Mouse (Mus musculus) C2C12 (cell line): ENCODE data around the gene Fbxw4. TPM values are rescaled to one million over a fixed set of nuclear protein-coding genes. Genes with fewer than 3 reads are reported as not detected.
"Not testable (repeated sequence)": the region's sequence is repeated elsewhere in the genome, so short reads cannot be mapped to it uniquely, and the experiment has no call there.

Experiments used
- H3K27me3 ChIP-seq: one replicate; pipeline ENCODE4 v1.6.1; 2011; ENCODE audit not compliant: control insufficient read depth, insufficient read depth, insufficient read length
- H3K36me3 ChIP-seq: one replicate; pipeline ENCODE4 v1.6.1; 2011; ENCODE audit not compliant: control insufficient read depth, insufficient read depth
- H3K4me3 ChIP-seq: one replicate; pipeline ENCODE4 v1.5.1; 2011; ENCODE audit warnings: mild to moderate bottlenecking, control low read depth; ENCODE audit not compliant: poor library complexity, insufficient read depth, severe bottlenecking
- H3K79me2 ChIP-seq: one replicate; pipeline ENCODE4 v1.6.1; 2011; ENCODE audit not compliant: control insufficient read depth, insufficient read depth
- H3K79me3 ChIP-seq: one replicate; pipeline ENCODE4 v1.6.1; 2011; ENCODE audit warnings: low read depth, control low read depth
- H3ac ChIP-seq: one replicate; pipeline ENCODE3; 2011; ENCODE audit warnings: low read depth; ENCODE audit not compliant: control insufficient read depth, insufficient read length
- CEBPB ChIP-seq: IDR thresholded peaks from one replicate; pipeline ENCODE4 v1.6.1; 2011; ENCODE audit warnings: low read depth, mild to moderate bottlenecking, control low read depth, moderate library complexity
- CTCF ChIP-seq: IDR thresholded peaks from one replicate; pipeline ENCODE4 v1.5.1; 2011; ENCODE audit not compliant: control insufficient read depth, insufficient read depth, insufficient read length
- FOSL1 ChIP-seq: IDR thresholded peaks from one replicate; pipeline ENCODE4 v1.8.0; 2011; ENCODE audit warnings: mild to moderate bottlenecking, low read length; ENCODE audit not compliant: poor library complexity, insufficient read depth, severe bottlenecking
- MAX ChIP-seq: IDR thresholded peaks from one replicate; pipeline ENCODE4 v1.6.1; 2011; ENCODE audit warnings: mild to moderate bottlenecking, control low read depth
- MYOD1 ChIP-seq: IDR thresholded peaks from one replicate; pipeline ENCODE4 v1.6.1; 2011; ENCODE audit warnings: low read depth; ENCODE audit not compliant: control insufficient read depth, insufficient read length
- MYOG ChIP-seq: IDR thresholded peaks from one replicate; pipeline ENCODE4 v1.6.1; 2011; ENCODE audit not compliant: control insufficient read depth, insufficient read length; ENCODE audit errors: extremely low read depth
- USF1 ChIP-seq: IDR thresholded peaks from one replicate; pipeline ENCODE4 v1.6.1; 2011; ENCODE audit warnings: low read depth, mild to moderate bottlenecking, control low read depth, moderate library complexity
- polyA plus RNA-seq: library from polyadenylated mRNA; unstranded; fragments of >200 nt; fragmentation: generic; extraction: Trizol; gene quantifications from one replicate; pipeline ENCODE4 v1.2.1, GENCODE M21; 2012; ENCODE audit warnings: missing spikeins

Fbxw4 gene
- polyA plus RNA-seq, 1 experiment: 19.3 TPM

DNA sequence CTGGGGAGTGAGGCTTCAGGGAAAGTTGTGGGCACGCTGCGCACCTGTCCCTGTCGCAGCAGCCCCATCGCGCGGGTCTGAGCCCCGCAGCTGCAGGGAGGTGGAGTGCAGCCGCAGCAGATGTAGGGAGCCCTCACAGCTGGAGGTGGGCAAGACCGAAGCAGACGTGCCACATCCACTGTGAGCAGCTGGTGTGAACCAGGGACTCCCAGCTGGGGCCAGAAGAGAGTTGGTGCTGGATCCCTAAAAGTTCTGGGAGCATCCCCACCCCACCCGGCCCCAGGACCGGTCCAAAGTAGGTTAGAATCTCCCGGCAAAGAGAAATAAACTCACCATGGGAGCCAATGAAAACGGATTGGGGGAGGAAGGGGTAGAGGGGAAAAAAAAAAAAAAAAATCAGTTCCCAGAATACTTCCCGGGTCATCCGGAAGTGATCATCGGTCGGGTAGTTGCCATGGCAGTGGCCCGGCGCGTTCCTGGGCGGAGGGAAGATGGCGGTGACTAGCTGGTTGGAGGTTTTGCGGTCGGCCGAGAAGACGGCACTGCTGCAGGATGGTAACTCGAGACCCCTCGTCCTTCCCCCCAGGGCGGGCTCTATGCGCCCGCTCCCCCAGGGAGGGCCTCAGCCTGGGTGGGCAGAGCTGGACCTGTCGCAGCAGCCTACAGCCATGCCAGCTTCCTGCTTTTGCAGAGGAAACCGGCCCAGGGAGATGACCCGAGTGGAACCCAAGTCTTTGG, 99.8 kb downstream of the Fbxw4 start, which contains the start of the genes Poll and Gm17018:
TSS of gene Poll (minus strand) at position 379 of the 738 bp plus-strand sequence.
TSS of gene Gm17018 (plus strand) at position 463 of the 738 bp plus-strand sequence.
- H3K27me3 ChIP-seq: no peaks in the 10 kb centered on the region
- peaks cover 9% of the 10 kb centered on the region for H3K79me2 ChIP-seq
- H3ac ChIP-seq: peak within 1 kb of the TSS; percentile 82
- TF ChIP-seq CEBPB (no peak), FOSL1 (no peak), MYOG (no peak), CTCF (no peak), USF1 (no peak), MYOD1 (no peak), MAX (no peak)
- H3K4me3 ChIP-seq: peak within 1 kb of the TSS; percentile 71
- peaks cover 7% of the 10 kb centered on the region for H3K36me3 ChIP-seq
- H3K79me3 ChIP-seq: no peaks in the 10 kb centered on the region

DNA sequence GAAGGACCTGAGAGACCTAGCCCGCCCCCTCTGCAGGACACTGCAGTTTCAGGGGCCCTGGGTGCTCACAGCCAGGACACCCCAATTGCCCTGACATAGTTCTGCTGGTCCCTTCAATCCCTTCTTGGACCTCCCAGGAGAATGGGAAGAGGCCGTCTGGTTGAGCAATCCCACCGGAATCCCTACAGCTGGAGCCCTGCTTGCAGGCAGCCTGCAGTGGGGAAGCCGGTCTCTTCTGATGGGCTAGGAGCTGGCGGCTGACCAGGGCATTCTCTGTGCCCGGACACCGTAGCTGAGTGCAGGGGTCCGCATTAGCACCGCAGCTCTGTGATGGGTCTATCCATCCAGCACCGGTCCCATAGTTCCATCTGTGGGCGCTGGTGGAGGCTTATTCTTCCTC, 106.0 kb downstream of the Fbxw4 start:
- Histone ChIP-seq H3K27me3 (no peaks in the 10 kb centered on the region), H3K4me3 (no peak overlapping the region), H3K36me3 (peaks cover 25% of the 10 kb centered on the region), H3K79me2 (no peaks in the 10 kb centered on the region), H3ac (no peak overlapping the region), H3K79me3 (no peaks in the 10 kb centered on the region)
- TF ChIP-seq MAX: no peak
- no peak for TF ChIP-seq CEBPB
- no peak for TF ChIP-seq FOSL1
- no peak for TF ChIP-seq MYOG
- no peak for TF ChIP-seq CTCF
- no peak for TF ChIP-seq MYOD1
- no peak for TF ChIP-seq USF1

- H3ac ChIP-seq: no peak overlapping the region
- H3K79me3 ChIP-seq: no peaks in the 10 kb centered on the region
- TF ChIP-seq MYOG: no peak
- no peak for TF ChIP-seq CEBPB
- no peak for TF ChIP-seq FOSL1
- no peak for TF ChIP-seq MYOD1
- TF ChIP-seq CTCF: no peak
- H3K79me2 ChIP-seq: no peaks in the 10 kb centered on the region
- peaks cover 18% of the 10 kb centered on the region for H3K36me3 ChIP-seq
- no peaks in the 10 kb centered on the region for H3K27me3 ChIP-seq
- H3K4me3 ChIP-seq: no peak overlapping the region
Observed at GRCm38 (mm10) chr19:45552187-45552586, 107.9 kb downstream of the Fbxw4 start.

- no peaks in the 10 kb centered on the region for H3K79me3 ChIP-seq
- H3K4me3 ChIP-seq: no peak overlapping the region
- peaks cover 15% of the 10 kb centered on the region for H3K36me3 ChIP-seq
- no peak overlapping the region for H3ac ChIP-seq
- H3K79me2 ChIP-seq: no peaks in the 10 kb centered on the region
- H3K27me3 ChIP-seq: no peaks in the 10 kb centered on the region
- TF ChIP-seq CTCF: no peak
- TF ChIP-seq MYOD1: no peak
- no peak for TF ChIP-seq MYOG
- no peak for TF ChIP-seq USF1
- TF ChIP-seq FOSL1: no peak
- no peak for TF ChIP-seq MAX
- TF ChIP-seq CEBPB: no peak
Observed at GRCm38 (mm10) chr19:45549948-45550347, 110.2 kb downstream of the Fbxw4 start.

DNA sequence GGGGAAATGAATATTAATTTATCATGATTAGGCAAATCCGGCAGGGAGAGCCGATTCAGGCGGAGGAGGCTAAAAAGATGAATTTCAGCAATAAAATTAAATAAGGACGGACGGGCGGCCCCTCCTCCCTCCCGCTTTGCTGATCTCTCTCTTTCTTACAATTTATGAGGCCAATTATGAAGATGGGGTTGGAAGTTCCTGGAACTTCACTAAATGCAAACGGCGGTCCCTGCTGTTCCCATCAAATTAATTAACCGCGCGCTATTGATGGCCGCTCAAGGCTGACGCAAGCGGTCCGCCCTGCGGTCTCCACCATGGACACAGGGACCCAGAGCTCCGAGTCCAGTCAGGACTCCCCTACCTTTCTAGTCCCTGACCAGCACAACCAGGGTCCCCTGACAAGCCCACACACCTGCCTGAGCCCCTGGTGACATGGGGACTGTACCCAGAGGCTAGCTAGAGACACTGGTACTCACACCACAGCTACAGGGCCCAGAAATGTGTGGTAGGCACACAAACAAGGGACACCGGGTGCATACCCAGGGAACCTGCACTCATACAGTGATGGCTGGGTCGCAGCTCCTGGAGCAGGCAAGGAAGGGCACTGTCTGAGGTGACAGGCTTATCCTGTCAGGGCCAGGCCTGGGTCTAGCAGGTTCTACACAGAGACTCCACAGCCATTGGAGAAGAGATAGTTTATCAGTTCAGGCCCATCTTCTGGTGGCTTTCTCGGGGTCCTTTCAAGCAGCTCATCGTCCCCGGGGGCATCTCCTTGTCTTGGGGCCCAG, 110.8 kb downstream of the Fbxw4 start:
- Histone ChIP-seq H3K36me3 (peaks cover 11% of the 10 kb centered on the region), H3K79me3 (no peaks in the 10 kb centered on the region), H3K4me3 (no peak overlapping the region), H3K79me2 (no peaks in the 10 kb centered on the region), H3ac (no peak overlapping the region), H3K27me3 (no peaks in the 10 kb centered on the region)
- TF ChIP-seq FOSL1 (no peak), CTCF (no peak), CEBPB (no peak), MAX (no peak), MYOD1 (no peak), MYOG (no peak), USF1 (no peak)

DNA sequence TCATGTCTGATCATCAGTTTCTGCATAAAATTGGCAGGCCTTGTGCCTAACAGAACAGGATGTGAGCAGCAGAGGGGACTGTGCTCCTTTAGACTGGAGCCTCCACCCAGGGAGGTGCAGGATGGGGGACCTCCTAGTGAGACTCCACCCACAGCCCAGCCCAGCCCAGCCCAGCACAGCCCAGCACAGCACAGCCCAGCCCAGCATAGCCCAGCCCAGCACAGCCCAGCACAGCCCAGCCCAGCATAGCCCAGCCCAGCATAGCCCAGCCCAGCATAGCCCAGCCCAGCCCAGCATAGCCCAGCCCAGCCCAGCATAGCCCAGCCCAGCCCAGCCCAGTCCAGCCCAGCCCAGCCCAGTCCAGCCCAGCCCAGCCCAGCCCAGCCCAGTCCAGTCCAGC, 111.9 kb downstream of the Fbxw4 start:
- not testable (repeated sequence) for H3K79me2 ChIP-seq, H3K79me3 ChIP-seq, H3K4me3 ChIP-seq, H3K27me3 ChIP-seq, H3K36me3 ChIP-seq, H3ac ChIP-seq
